Mouse (Mus musculus) lung, adult 10 weeks (tissue): Measurements from ENCODE around the gene Gm4064. TPM values are rescaled to one million over a fixed set of nuclear protein-coding genes. Genes with fewer than 3 reads are reported as not detected.

Experiments used
- polyA plus RNA-seq: library from polyadenylated mRNA; stranded (reverse); fragments of 350-450 nt; fragmentation: Illumina TruSeq; extraction: RNeasy Lipid Tissue Mini Kit (QIAGEN cat#74804); gene quantifications from one replicate; pipeline ENCODE4 v1.2.3, GENCODE M21; 2014; ENCODE audit warnings: low read depth, low replicate concordance; ENCODE audit not compliant: insufficient read depth

The Gm4064 gene
- polyA plus RNA-seq, result not detected

DNA sequence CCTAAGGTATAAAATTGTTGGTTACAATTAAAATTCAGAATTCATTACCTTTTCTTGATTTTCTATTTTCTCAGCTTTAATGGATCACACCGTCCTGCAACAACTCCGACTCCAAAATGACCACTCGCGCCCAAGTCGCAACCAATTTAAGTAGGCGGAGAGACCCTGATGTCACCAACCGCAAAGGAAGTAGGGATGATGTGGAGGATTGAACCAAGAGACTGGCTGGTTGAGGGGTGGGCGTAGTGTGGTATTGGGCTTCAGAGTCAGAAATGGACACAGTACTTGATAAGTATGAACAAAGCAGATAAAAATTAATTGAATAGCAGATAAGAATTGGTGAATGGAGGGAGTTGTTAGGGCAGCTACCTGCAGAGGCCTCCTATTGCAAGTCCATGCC, at the start of gene Gm4064:
Gene Gm4064, minus strand, starts transcription at position 101 of the 400 bp plus-strand sequence.

GRCm38 (mm10) chrY:2830380-2830779, 34.4 kb upstream of the Gm4064 start, which contains the start of the genes Rbmy and Gm10256:
TSS of gene Rbmy (plus strand) at chrY:2830680.
TSS of gene Gm10256 (plus strand) at chrY:2830699.

Other genes starting within 250 kb of the Gm4064 start
- not detected for gene H2al2c, start 197.1 kb downstream of the Gm4064 start, polyA plus RNA-seq
- gene Sry, start 132.5 kb downstream of the Gm4064 start, polyA plus RNA-seq, result not detected
- gene H2al2b, start 75.5 kb downstream of the Gm4064 start, polyA plus RNA-seq, result not detected
- gene Rbmy, start 34.5 kb upstream of the Gm4064 start, polyA plus RNA-seq, result not detected
- gene Gm10256, start 34.5 kb upstream of the Gm4064 start, polyA plus RNA-seq, result not detected
- not detected for gene Gm10352, start 104.8 kb upstream of the Gm4064 start, polyA plus RNA-seq
- gene Gm29289, start 136.4 kb upstream of the Gm4064 start, polyA plus RNA-seq, result not detected